Mouse (Mus musculus): ENCODE results near the gene Stab1.

The Stab1 gene

DNA sequence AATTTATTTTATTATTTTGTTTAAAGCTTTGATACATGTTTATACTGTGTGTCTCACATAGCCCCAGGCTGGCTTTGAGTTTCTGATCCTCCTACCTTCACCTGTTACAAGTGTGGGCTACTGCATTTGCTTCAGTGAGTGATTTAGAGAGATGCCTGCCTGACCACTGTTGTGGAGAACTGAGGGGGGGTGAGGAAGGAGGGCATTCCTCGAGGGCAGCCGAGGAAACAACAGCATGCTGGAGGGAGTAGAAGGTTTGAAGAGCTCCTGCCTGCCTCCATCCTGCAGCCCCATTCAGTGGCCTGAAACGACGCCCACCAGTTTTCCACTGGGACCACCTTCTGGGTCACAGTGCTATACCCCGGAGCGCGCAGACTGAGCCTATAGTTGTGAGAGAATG, 3.0 kb downstream of the Stab1 start:
- no peak for DNase-seq (ENCODE audit: low read depth, low spot score)

DNA sequence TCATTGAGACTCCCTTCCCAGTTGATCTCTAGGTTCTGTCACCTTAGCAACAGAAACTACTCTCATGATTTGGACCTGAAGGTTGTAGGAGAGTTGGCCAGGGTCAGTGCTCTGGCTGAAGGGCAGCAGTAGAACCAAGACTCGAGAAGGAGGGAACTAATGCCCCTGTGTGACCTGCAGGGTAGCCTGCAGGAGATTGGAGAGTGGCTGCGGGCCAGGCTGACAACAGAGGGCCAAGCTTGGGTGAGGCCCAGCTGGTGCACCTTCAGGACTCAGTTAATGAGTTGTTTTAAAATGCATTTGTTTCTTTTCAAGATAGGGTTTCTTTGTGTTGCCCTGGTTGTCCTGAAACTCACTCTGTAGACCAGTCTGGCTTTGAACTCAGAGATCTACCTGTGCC, 3.4 kb downstream of the Stab1 start:
- DNase-seq (ENCODE audit: low read depth, low spot score) = no peak

DNA sequence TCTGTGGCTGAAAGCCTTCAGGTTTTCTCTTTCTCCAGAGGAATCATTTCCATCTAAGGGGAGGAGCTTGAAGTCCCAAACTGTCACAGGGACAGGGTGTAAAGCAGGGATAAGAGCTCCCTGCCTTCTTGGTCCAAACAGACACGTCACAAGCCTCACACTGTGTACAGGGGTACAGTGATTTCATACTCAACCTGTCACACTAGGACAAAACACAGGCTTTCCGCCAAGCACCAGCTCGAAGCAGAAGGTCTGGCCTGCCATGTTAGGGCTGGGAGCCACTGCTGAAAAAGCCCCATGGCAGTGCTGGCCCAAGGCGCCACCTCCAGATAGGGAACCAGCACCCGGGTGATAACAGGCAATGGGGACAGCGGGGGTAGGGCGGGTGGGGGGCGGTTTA, 4.4 kb downstream of the Stab1 start:
- DNase-seq (ENCODE audit: low read depth, low spot score) = no peak

DNA sequence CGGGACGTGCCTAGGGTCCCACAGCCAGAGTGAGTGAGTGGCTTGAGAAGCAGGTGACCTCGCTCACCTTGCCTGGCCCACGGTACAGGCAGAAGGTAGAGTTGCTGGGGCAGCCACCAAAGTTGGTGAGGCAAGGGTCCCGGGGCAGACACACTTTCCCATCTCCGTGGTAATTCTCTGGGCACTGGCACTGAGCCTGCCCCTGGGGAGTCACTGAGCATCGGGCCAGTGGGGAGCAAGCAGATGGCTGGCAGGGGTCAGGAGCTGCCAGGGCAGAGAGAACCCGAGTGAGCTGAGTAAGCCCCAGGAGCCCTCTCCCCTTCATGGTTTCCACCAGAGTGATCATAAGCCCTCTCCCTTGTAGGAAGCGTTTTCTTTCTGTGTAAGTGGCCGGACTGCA, 6.8 kb downstream of the Stab1 start:
- DNase-seq (ENCODE audit: low read depth, low spot score) = no peak

DNA sequence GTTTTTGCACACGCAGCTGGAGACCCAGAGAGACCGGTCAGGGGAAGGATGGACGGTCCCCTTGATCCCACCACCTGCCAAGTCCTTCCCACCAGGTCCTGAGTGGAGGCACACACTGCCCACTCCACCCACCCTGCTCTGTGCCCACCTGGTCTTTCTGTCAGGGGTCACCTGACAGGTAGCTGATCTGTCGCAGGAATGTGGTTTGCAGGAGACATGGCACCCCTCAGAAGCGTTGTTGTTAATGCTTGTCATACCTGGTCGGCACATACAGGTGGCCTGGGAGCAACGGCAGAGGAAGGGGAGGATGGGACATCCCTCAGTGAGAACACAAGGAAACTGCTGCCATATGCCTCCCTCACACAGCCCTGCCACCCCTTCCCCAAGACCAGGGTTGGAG, 7.2 kb downstream of the Stab1 start:
- no peak for DNase-seq (ENCODE audit: low read depth, low spot score)

DNA sequence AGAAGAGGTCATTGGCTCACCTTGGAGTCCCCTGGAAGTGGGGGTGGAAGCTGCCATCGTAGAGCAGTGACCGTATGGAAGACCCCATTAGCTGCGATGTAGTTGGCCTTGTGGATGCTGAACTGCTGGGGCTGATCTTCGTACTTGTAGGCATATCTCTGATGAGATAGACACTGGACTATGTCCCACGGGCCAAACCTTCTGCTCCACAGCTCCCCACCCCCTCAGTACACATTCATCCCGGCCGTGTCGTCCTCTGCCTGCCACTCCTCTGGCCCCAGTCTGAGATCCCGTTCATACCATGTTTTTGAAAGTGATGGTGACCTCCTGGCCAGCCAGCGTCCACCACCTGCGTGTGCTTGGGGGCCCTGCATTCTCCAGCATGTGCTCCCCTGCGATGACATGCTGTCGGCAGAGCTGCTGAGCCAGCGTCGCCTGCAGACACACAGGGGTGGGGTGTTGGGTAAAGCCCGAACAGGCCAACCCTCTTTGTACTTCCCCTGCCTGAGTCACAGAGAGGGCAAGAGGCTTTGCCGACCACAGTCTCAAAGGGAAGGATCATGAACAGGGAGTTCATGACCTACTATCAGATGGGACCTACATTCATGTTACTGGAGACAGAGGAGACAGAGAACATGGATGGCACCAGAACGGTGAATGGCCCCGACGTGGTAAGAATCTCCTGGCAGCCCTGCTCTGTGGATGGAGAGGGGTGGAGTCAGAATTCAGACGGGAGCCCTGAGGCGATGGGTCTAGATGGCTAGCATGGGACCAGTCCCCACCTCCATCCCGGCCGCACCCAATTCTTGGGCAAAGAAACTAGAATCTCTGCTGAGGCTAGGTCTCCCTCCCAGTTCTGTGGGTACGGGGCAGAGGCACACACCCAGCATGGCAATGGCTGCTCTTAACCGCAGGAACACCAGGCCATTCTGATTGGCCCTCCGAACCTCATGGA, 8.0 kb downstream of the Stab1 start:
- no peak for DNase-seq (ENCODE audit: low read depth, low spot score)

DNA sequence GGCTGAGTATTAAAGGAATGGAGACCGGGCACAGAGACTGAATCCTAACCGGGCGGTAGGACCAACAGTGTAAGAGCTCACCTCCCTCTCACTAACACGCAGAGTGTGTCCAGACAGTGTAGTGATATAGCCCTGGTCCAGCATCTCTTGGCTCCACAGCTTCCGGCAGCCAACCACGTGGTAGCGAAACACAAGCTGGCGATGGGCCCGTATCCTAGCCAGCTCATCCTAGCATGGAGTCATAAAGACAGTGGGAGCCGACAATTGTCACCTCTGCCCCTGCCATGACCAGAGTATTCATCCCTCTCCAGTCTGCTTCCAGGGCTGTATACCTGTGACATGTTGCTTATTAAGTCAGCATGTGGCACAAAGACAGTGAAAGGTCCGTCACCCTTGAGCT, 22.7 kb downstream of the Stab1 start:
- DNase-seq (ENCODE audit: low read depth, low spot score) = no peak

DNA sequence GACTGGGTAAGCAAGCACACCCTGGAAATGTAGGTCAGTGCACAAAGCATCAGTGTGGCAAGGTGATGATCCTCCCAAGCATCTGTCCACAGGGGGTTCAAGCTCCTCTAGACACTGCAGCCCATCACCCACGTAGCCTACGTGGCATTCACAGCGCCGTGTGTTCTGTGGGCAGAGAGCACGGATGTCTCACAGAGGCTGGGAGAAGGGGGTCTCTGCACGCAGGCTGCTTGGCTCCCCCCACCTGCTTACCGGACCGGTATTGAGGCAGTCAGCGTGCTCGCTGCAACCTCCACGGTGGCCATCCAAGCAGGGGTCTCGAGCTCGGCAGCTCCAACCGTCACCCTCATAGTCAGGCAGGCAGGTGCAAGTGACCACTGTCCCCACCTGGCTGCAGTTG, 27.4 kb downstream of the Stab1 start:
- no peak for DNase-seq (ENCODE audit: low read depth, low spot score)

DNA sequence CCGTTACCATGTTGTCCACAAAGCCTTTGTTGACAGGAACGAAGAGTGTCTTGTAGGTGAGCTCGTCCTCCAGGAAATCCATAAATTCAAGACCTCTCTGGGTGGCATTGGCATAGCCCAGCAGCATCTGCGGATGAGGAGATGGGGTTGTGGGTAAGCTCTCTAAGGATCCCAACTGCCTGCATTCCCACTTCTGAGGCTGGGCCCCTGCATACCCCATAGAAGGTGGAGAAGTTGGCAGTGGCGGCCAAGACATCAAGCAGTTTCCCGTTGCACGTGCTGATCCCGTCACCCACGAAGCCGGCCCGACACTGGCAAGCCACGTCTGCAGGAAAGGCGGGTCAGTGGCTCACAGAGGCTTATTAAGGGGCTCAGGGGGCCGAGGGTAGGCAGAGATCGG, 28.3 kb downstream of the Stab1 start:
- no peak for DNase-seq (ENCODE audit: low read depth, low spot score)

DNA sequence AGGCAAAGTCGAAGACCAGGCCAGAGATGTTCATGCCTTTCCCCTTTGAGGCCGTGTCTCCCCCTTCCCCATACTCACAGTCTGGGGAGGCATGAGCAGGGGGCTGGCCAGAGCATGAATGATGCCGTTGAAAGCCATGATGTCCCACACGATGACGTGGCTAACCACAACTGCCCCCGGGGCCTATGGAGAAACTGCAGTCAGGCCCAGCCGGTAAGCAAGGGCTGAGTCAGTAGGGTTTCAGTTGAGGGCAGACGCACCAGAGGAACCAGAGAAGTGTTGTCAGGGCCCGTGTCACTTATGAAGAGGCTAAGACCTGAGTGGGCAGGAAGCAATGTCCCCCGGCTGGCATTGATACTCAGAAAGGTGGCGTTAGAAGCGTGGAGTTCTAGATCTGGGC, 28.8 kb downstream of the Stab1 start:
- DNase-seq (ENCODE audit: low read depth, low spot score) = no peak

DNA sequence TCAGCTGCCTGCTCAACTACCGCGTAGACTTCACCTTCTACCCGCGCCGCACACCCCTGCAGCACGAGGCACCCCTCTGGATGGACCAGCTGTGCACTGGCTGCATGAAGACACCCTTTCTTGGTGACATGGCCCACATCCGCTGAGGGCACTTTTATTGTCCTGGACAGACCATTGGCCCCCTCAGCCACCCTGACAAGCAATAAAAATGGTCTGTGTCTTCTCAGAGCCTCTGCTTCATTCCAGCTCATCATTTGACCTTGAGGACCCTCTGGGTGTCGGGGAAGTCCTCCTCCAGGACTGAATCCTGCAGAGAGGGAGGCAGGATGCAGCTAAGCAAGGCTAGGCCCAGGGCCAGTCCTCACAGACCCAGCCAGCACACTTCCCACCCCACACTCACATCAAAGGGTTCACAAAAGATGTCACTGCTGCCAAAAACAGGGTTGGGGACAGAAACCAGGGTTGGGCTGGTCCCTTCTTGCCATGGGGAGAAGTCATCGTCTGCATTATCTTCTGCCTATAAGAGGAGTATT, 29.5 kb downstream of the Stab1 start:
- no peak for DNase-seq (ENCODE audit: low read depth, low spot score)

DNA sequence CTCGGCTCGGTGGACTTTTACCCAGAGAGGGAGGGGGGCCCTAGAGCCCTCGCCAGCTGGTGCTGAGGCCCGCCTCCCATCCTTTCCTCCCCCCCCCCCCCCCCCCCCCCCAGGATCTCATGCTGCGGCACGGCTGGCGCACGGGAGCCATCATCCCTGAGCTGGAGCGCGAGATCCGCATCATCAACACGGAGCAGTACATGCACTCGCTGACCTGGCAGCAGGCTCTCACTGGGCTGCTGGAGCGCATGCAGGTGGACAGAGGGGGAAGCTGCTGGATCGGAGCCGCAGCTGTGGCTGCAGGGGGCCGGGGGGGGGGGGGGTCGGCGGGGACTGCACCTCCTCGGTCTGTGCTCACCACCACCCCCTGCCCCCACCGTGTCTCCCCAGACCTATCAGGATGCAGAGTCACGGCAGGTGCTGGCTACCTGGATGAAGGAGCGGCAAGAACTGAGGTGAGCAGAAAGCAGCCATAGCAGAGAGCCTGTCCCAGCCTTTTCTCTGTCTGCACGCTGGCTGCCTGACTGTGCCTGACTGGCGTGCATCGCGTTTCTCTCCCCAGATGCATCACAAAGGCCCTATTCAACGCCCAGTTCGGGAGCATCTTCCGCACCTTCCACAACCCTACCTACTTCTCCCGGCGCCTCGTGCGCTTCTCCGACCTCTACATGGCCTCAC, 30.1 kb downstream of the Stab1 start:
- no peak for DNase-seq (ENCODE audit: low read depth, low spot score)

DNA sequence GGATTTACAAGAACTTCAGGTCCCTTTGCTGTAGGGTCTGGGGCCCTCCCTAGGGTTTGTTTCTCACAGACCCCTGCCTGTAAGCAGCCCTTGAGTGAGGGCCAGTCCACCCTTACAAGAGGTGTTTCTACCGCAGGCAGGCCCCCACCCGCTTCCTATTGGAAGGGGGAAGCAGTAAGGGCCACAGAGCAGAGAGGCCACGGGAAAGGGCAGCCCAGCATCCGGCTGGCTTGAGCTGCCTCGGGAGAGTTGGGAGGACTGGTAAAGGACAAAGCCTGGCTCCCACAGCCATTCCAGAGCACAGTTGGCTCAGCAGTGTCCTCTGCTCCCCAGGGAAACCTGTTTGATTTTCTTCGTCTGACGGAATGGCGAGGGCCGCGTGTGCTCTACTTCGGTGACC, 30.6 kb downstream of the Stab1 start:
- DNase-seq (ENCODE audit: low read depth, low spot score) = no peak

DNA sequence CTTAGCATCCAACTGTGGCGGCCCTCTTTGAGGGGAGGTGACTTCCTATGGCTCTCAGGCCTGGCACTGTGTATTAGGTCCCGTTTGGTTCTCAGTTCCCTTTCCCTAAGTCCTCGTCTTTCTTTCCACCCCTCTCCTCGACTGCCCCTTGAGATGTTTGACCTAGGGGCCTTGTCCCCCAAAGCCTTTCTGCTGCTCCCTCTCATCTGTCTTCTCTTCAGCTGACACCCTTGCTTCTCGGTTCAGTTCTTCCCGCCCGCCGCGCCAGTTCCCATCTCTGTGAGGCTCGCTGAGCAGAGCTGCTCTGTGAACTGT, 31.2 kb downstream of the Stab1 start:
- DNase-seq (ENCODE audit: low read depth, low spot score) = no peak

DNA sequence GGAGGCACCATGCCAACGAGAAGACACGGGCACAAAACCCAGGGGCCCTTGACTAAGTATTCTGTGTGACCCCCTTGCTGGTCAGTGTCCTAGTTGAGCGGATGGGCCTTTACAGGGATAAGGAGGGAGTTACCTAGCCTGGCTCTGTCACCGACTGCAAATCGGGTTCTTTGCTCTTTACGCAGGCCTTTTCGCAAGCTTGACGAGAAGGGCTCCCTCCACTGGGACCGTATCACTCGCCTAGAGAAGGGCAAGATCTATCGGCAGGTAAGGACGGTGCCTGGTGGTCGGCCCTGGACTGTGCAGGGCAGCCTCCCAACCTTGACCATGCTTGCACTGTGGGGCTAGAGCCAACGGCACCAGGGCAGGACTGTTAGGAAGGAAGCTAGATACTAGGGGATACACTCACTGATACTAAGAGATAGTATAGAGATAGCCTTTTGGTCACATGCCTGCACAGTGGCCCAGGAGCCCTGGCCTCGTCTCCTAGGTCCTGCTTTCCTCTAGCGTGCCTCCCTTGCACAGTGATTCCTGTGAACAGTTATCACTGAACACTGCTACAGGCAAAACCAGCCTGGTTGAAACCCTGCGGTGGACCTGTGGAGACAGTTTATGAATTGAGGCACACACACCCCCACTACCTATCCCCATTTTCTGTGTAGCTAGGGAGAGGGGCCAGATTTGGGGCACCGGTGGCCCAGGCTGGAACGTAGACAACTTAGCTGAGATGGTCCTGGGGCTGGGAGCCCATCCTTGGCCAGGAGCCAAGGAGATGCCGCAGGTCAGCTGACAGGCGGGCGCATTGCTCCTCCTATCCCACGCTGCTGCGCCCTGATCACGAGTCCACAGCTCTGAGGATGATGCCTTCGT, 31.8 kb downstream of the Stab1 start:
- no peak for DNase-seq (ENCODE audit: low read depth, low spot score)

DNA sequence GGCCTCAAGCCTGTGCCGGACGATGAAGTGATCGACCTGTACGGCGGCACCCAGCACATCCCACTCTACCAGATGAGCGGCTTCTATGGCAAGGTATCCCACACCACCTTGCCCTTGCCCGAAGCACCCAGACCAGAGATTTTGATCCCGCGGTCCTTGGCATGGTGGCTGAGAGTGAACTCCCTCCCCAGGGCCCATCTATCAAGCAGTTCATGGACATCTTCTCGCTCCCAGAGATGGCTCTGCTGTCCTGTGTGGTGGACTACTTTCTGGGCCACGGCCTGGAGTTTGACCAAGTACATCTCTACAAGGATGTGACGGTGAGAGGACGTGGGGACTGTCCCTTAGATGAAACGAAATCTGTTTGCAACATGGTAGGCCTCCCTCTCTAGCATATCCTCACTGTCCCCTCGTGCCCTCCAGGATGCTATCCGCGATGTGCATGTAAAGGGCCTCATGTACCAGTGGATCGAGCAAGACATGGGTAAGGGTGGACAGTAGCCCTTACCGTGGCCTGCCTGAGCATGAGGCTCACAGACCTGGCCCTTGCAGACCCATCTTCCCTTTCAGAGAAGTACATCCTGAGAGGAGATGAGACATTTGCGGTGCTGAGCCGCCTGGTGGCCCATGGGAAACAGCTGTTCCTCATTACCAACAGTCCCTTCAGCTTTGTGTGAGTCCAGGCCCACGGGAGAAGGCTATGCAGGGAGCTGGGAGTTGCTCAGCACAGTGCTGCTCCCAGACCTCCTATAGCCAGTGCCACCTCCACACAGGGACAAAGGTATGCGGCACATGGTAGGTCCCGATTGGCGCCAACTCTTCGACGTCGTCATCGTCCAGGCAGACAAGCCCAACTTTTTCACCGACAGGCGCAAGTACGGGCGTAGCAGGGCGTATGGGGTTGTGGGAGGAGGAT, 32.7 kb downstream of the Stab1 start:
- DNase-seq (ENCODE audit: low read depth, low spot score) = no peak

DNA sequence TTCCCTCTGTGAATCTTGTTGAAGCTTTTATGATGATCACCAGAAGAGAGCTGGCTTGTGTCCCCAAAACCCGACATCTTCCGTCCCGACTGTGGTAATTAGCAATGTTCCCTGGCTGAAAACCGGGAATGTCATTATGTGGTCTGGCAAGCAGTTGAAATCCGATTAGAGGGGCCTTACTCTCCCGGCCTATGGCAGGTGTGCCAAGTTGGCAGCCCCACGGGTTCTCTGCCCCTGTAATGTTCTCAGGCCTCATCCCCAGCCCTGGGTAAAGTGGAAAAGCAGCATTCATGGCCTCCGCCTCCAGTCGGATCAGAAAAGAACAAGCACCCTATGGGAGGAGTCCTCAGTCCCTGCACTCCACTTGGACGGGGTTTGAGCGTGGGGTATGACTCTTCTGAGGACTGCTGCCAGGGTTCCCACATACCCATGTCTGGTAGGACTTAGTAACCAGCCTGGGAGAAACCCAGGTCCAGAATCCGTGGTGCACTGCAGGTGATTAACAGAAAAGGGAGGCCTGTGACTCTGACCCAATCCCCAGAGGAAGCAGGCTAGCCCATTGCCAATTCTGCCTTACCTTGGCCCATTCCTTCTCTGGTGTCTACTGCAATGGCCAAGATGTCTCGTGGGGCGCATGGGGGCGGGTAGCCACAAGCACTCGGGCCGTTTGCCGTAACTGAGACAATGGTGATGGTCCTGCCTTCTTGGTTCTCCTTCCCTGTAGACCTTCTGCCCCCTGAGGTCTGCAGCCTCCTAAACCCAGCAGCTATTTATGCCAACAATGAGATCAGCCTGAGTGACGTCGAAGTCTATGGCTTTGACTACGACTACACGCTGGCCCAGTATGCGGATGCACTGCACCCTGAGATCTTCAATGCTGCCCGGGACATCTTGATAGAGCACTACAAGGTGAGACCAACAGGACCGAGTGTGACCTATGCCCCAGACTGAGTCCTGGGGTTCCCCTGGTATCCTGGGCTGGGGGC, 34.1 kb downstream of the Stab1 start:
- DNase-seq (ENCODE audit: low read depth, low spot score) = no peak

DNA sequence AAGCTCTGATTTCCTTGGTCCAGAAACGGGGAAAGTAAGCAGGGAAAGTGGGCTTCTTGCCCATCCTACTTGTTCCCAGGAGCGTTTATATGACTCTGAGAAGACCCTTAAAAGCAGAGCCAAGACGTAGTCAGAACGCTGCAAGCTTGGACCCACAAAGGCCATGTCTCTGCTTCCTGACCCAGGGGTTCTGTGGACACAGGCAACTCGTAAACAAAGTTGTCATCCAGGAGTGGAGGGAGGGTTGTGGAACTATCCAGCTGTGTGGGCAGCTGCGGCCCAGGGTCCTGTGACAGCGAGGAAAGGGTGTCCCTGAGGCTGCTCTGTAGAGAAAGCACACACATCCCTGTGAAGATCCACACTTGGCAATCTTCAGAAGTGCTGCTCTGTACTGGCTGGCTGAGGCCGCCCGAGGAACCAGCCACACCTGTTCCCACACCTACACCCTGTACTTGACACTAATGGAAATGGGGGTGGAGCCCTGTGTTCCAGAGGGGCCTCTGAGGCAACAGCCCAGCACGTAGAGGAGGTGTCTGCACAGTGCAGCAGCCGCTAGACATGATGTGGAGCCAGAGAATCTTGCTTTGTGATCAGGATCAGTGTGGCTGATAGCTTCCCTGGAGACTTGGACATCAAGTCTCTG, 35.3 kb downstream of the Stab1 start:
- DNase-seq (ENCODE audit: low read depth, low spot score) = no peak

DNA sequence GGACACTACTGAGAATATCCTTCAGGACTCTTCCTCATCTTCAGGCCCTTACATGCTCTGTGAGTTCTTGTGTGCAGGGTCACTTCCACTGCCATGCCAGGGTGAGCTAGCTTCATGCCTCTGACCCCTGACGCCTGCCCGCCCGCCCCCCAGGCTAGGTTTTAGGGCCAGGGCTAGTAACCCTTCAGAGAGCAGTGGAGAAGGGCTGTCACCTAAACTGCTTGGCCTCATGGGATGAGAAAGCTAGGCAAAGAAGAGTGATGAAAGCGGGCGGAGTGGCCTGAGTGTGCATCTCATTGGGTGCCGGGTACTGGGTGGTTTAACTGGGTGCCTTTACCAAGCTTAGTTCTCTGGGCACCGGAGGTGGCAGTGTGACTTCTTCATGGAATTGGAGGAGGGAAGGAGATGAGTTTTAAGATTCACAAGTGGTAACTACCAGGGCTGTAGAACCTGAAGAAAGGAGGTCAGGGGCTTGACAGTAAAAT, 35.9 kb downstream of the Stab1 start:
- DNase-seq (ENCODE audit: low read depth, low spot score) = no peak

Measured in CD4-positive helper T cell, adult 2 months (primary cell).